ENCODE assay signal across 8 mouse cellular contexts in the genomic region with DNA sequence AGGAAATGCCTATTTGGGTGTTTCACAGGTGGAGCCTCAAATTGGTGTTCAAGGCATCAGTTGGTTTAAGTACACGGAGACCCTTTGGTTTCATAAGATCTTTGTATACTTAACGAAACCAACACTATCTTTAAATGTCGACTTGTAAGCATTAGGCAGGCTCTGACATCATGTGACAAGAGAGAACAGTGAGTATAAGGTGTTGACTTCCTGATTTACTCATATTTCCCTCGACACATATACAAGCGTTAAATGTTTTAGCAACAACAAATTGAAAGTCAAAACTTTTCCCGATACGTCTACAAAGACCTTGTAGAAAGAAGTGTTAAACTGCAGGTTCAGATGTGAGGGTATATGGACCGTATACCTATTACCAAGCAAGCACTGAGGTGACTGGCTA. TPM values are rescaled to one million over a fixed set of nuclear protein-coding genes. Genes with fewer than 3 reads are reported as not detected.
A peak's percentile ranks its signal among the peaks of the same experiment; 100 is the strongest.
DNase-seq lines count a peak whose midpoint lies in the region; ATAC-seq and TF ChIP-seq lines count a peak whose summit lies in the region.

No protein-coding gene starts in this region.

- H3K4me2 ChIP-seq in heart, embryonic 11.5 days: peak overlapping the region; percentile 85
- peak overlapping the region; percentile 77 for H3K4me2 ChIP-seq in forebrain, postnatal 0 days (ENCODE audit: low read depth)

- H3K4me3 ChIP-seq in heart, embryonic 11.5 days (ENCODE audit: low read depth, low read length): peak overlapping the region; percentile 74
- H3K4me3 ChIP-seq in ES-E14 (ENCODE audit: insufficient read depth in 1 of 2, low read depth in 1 of 2, low read length in 2 of 2, poor library complexity in 1 of 2, severe bottlenecking in 1 of 2): peak overlapping the region; percentile 77 to 84
- H3K4me3 ChIP-seq in forebrain, postnatal 0 days (ENCODE audit: low read depth, low read length): peak overlapping the region; percentile 75

- peak overlapping the region; percentile 85 for H3K9ac ChIP-seq in heart, embryonic 11.5 days (ENCODE audit: low read depth, low read length)
- H3K9ac ChIP-seq in ES-E14 (ENCODE audit: insufficient read depth, low read depth, low read length, poor library complexity, severe bottlenecking): no peak overlapping the region; the same call in 1 of the 2 replicates
- H3K9ac ChIP-seq in forebrain, postnatal 0 days: no peak overlapping the region

- H3K9me3 ChIP-seq in heart, embryonic 11.5 days (replicated peaks; ENCODE audit: control insufficient read depth, low read length): no peaks in the 10 kb centered on the region
- no peaks in the 10 kb centered on the region for H3K9me3 ChIP-seq in ES-E14 (ENCODE audit: control insufficient read depth, insufficient read depth, low read depth, low read length)
- H3K9me3 ChIP-seq in forebrain, postnatal 0 days (ENCODE audit: low read length): no peaks in the 10 kb centered on the region

- TF ChIP-seq CTCF in forebrain, postnatal 0 days (IDR thresholded peaks at IDR 0.05; ENCODE audit: low read depth): no peak

- in situ Hi-C loops in ES-E14 (cut with MboI; ENCODE audit: low sequenced_read_pairs in 2 of 2, unreplicated experiment in 2 of 2): no loop called here

- 45% methylated on average over 8 of the region's 8 CpGs for WGBS in heart, embryonic 11.5 days (ENCODE audit: insufficient replicate concordance)
- WGBS in forebrain, postnatal 0 days: 73% methylated on average over 8 of the region's 8 CpGs

- 0 out of 2 replicates have a peak overlapping the region, but pooled peaks have one; percentile 85 for H3K27ac ChIP-seq in heart, embryonic 11.5 days (ENCODE audit: low read depth, low read length)
- H3K27ac ChIP-seq in ES-E14 (ENCODE audit: insufficient read depth, low read depth, low read length, poor library complexity, severe bottlenecking): no peak overlapping the region
- no peak overlapping the region for H3K27ac ChIP-seq in forebrain, postnatal 0 days (ENCODE audit: low read depth, low read length)

- intact Hi-C loops in heart, postnatal 10 days (cut with DNase I): no loop called here

- peaks cover 14% of the 10 kb centered on the region for H3K4me1 ChIP-seq in heart, embryonic 11.5 days (ENCODE audit: control insufficient read depth, insufficient read depth, low read length)
- H3K4me1 ChIP-seq in ES-E14 (ENCODE audit: control insufficient read depth in 2 of 2, insufficient read depth in 2 of 2, low read length in 2 of 2, poor library complexity in 1 of 2): peaks cover 0 to 3% of the 10 kb centered on the region in 2 experiments; a peak in 1 of 4 replicates
- H3K4me1 ChIP-seq in forebrain, postnatal 0 days (ENCODE audit: insufficient read depth): peaks cover 12% of the 10 kb centered on the region; the same call in 1 of the 2 replicates

- H3K36me3 ChIP-seq in heart, embryonic 11.5 days (ENCODE audit: control insufficient read depth, insufficient read depth, low read length): peaks cover 12% of the 10 kb centered on the region
- peaks cover 24% of the 10 kb centered on the region for H3K36me3 ChIP-seq in ES-E14 (ENCODE audit: control insufficient read depth, insufficient read depth, low read length, poor library complexity, severe bottlenecking)
- peaks cover 30% of the 10 kb centered on the region for H3K36me3 ChIP-seq in forebrain, postnatal 0 days (ENCODE audit: insufficient read depth)

- no peak for DNase-seq in heart, postnatal 10 days
- DNase-seq in ES-E14 (ENCODE audit: low read depth, low spot score): no peak
- DNase-seq in forebrain, postnatal 0 days: no peak
- no peak for DNase-seq in ovary, postnatal 10 days (ENCODE audit: low spot score)
- DNase-seq in left cerebral cortex, adult 18-20 months (ENCODE audit: low spot score in 2 of 2): no peak
- DNase-seq in adrenal gland, adult 2 months: no peak

- H3K27me3 ChIP-seq in heart, embryonic 11.5 days (ENCODE audit: control insufficient read depth, insufficient read depth, low read length): no peaks in the 10 kb centered on the region
- H3K27me3 ChIP-seq in forebrain, postnatal 0 days (ENCODE audit: insufficient read depth, low read length): no peaks in the 10 kb centered on the region

- ATAC-seq in heart, embryonic 11.5 days (replicated peaks; ENCODE audit: insufficient number of reproducible peaks, low FRiP score, low TSS enrichment): no peak
- ATAC-seq in forebrain, postnatal 0 days: no peak
- ATAC-seq in megakaryocyte progenitor cell, adult 5-6 weeks (replicated peaks; ENCODE audit: poor library complexity): 0 out of 2 replicates have a peak, but pooled peaks have one; percentile 17

TF ChIP-seq in ES-E14, 5 proteins besides CTCF, POLR2A, EP300 and RAD21:
- no peak for TF ChIP-seq ZNF384 (IDR thresholded peaks at IDR 0.05; ENCODE audit: low read depth, low read length)
- TF ChIP-seq CHD2 (IDR thresholded peaks at IDR 0.05; ENCODE audit: low read depth, low read length): no peak
- no peak for TF ChIP-seq MAFK (IDR thresholded peaks at IDR 0.05; ENCODE audit: insufficient read depth, low read depth, low read length)
- no peak for TF ChIP-seq HCFC1 (IDR thresholded peaks at IDR 0.05; ENCODE audit: borderline replicate concordance, insufficient read depth, low read length)
- TF ChIP-seq ZC3H11A (IDR thresholded peaks at IDR 0.05; ENCODE audit: borderline replicate concordance, low read depth, low read length): no peak

RNA-seq across cellular contexts. Expression of a gene that starts 1.2 kb away (rescaled TPM):
- 182 and 188 TPM in 2 replicates for polyA plus RNA-seq in heart, embryonic 11.5 days (2014; fragmentation: Nextera tagmentation; extraction: Ambion mirVana)
- 10 to 100 TPM; 51.5 to 52.8 TPM for total RNA-seq in heart, postnatal 10 days (2021)
- total RNA-seq in ES-E14 (2012; rRNA removed): 84.1 and 120 TPM in 2 replicates
- 63.5 and 72.6 TPM in 2 replicates for total RNA-seq in forebrain, postnatal 0 days (2014; rRNA removed)
- 84.3 and 97.0 TPM in 2 replicates for polyA plus RNA-seq in forebrain, postnatal 0 days (2015; fragmentation: Nextera tagmentation; extraction: Ambion mirVana)
- 35.0 and 38.1 TPM in 2 replicates for total RNA-seq in megakaryocyte progenitor cell, adult 5-6 weeks (2015)
- total RNA-seq in megakaryocyte progenitor cell, adult 5-6 weeks (2017): 39.9 and 47.8 TPM in 2 replicates
- 10 to 100 TPM; 47.5 to 58.0 TPM for total RNA-seq in left cerebral cortex, adult 18-20 months (2021)
- total RNA-seq in adrenal gland, adult 2 months (2021): 10 to 100 TPM; 74.5 to 81.1 TPM
- polyA plus RNA-seq in adrenal gland, adult 2 months (2012; rRNA removed): 23.7 and 28.7 TPM in 2 replicates

RNA-seq across cellular contexts. Expression of a gene that starts 13.1 kb away (rescaled TPM):
- polyA plus RNA-seq in heart, embryonic 11.5 days (2014; fragmentation: Nextera tagmentation; extraction: Ambion mirVana): 0.08 and 0.10 TPM in 2 replicates
- total RNA-seq in heart, postnatal 10 days (2021): not detected
- total RNA-seq in ES-E14 (2012; rRNA removed): 0.13 TPM in 1 of 2 replicates, not detected in the other
- 0.08 and 1.8 TPM in 2 replicates for total RNA-seq in forebrain, postnatal 0 days (2014; rRNA removed)
- not detected in 2 replicates for polyA plus RNA-seq in forebrain, postnatal 0 days (2015; fragmentation: Nextera tagmentation; extraction: Ambion mirVana)
- total RNA-seq in megakaryocyte progenitor cell, adult 5-6 weeks (2015): not detected in 2 replicates
- not detected in 2 replicates for total RNA-seq in megakaryocyte progenitor cell, adult 5-6 weeks (2017)
- not detected for total RNA-seq in left cerebral cortex, adult 18-20 months (2021)
- under 1 TPM in 1 of 2 experiments, not detected in 1; 0.20 TPM for total RNA-seq in adrenal gland, adult 2 months (2021)
- polyA plus RNA-seq in adrenal gland, adult 2 months (2012; rRNA removed): 0.10 and 0.46 TPM in 2 replicates

RNA-seq across cellular contexts. Expression of a gene that starts 42.4 kb away (rescaled TPM):
- 5.7 and 10.0 TPM in 2 replicates for polyA plus RNA-seq in heart, embryonic 11.5 days (2014; fragmentation: Nextera tagmentation; extraction: Ambion mirVana)
- 1 to 10 TPM; 3.4 to 3.9 TPM for total RNA-seq in heart, postnatal 10 days (2021)
- 0.95 and 2.7 TPM in 2 replicates for total RNA-seq in ES-E14 (2012; rRNA removed)
- 2.4 and 5.3 TPM in 2 replicates for total RNA-seq in forebrain, postnatal 0 days (2014; rRNA removed)
- 10.2 and 10.8 TPM in 2 replicates for polyA plus RNA-seq in forebrain, postnatal 0 days (2015; fragmentation: Nextera tagmentation; extraction: Ambion mirVana)
- 2.9 and 6.7 TPM in 2 replicates for total RNA-seq in megakaryocyte progenitor cell, adult 5-6 weeks (2015)
- total RNA-seq in megakaryocyte progenitor cell, adult 5-6 weeks (2017): 1.7 and 5.1 TPM in 2 replicates
- 1 to 10 TPM; 1.7 to 1.8 TPM for total RNA-seq in left cerebral cortex, adult 18-20 months (2021)
- total RNA-seq in adrenal gland, adult 2 months (2021): 1 to 10 TPM; 3.2 to 4.0 TPM
- 0.51 and 1.3 TPM in 2 replicates for polyA plus RNA-seq in adrenal gland, adult 2 months (2012; rRNA removed)
